Mouse (Mus musculus): ENCODE measurements around the gene Synpo2l. TPM values are rescaled to one million over a fixed set of nuclear protein-coding genes. Genes with fewer than 3 reads are reported as not detected.

Synpo2l gene
- total RNA-seq, 2 experiments from 2014 or later, result 0.05 TPM; not detected in 1

- ATAC-seq (replicated peaks; ENCODE audit: low FRiP score, low TSS enrichment, poor library complexity, severe bottlenecking), result no peak
Observed at GRCm38 (mm10) chr14:20686576-20686975, 18.4 kb upstream of the Synpo2l start.

DNA sequence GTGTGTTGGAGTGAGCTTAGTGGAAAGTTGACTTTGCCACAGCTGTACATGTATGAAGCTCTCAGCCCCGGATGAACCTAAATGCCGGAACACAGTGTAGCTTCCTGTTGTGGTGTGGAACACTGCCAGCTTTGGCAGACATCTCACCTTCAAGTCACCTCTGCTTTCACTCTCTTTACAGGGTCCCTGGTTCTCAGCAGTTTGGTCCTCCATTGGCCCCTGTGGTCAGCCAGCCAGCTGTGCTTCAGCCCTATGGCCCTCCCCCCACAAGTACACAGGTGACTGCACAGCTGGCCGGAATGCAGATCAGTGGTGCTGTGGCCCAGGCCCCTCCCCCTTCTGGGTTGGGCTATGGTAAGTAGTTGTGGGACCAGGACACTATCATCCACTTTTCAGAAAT lies 14.3 kb upstream of the Synpo2l start:
- ATAC-seq (replicated peaks; ENCODE audit: low FRiP score, low TSS enrichment, poor library complexity, severe bottlenecking), result peak; percentile 58

- no peak for ATAC-seq (replicated peaks; ENCODE audit: low FRiP score, low TSS enrichment, poor library complexity, severe bottlenecking)
Observed at GRCm38 (mm10) chr14:20681742-20682141, 13.6 kb upstream of the Synpo2l start.

GRCm38 (mm10) chr14:20677906-20678305 lies 9.8 kb upstream of the Synpo2l start:
- ATAC-seq (replicated peaks; ENCODE audit: low FRiP score, low TSS enrichment, poor library complexity, severe bottlenecking), result no peak

- peak; percentile 93 for ATAC-seq (replicated peaks; ENCODE audit: low FRiP score, low TSS enrichment, poor library complexity, severe bottlenecking)
Observed at GRCm38 (mm10) chr14:20674064-20674833, 6.1 kb upstream of the Synpo2l start, which contains the start of gene Sec24c. Gene Sec24c, plus strand, starts transcription at chr14:20674308.

DNA sequence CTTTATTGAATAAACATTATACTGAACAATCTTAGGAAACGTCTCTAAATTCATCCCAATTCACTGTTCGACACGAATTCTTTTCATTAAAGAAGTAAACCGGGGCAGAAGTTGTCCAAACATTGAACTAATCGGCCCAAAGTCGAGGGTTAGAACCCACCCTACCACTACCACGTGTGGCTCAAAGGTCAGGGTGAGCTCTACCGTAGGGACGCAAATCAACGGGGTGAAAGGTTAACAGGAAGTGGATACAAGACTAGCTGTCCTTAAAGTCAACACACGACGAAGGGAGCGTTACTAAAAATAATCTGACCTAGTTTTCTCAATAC lies 5.5 kb upstream of the Synpo2l start:
- ATAC-seq (replicated peaks; ENCODE audit: low FRiP score, low TSS enrichment, poor library complexity, severe bottlenecking), result peak; percentile 50; the same call in 1 of the 2 replicates

GRCm38 (mm10) chr14:20672990-20673389 lies 4.8 kb upstream of the Synpo2l start:
- no peak for ATAC-seq (replicated peaks; ENCODE audit: low FRiP score, low TSS enrichment, poor library complexity, severe bottlenecking)

- no peak for ATAC-seq (replicated peaks; ENCODE audit: low FRiP score, low TSS enrichment, poor library complexity, severe bottlenecking)
Observed at GRCm38 (mm10) chr14:20667469-20667868, 685 bp downstream of the Synpo2l start.

GRCm38 (mm10) chr14:20664436-20664835 lies 3.7 kb downstream of the Synpo2l start:
- no peak for ATAC-seq (replicated peaks; ENCODE audit: low FRiP score, low TSS enrichment, poor library complexity, severe bottlenecking)

DNA sequence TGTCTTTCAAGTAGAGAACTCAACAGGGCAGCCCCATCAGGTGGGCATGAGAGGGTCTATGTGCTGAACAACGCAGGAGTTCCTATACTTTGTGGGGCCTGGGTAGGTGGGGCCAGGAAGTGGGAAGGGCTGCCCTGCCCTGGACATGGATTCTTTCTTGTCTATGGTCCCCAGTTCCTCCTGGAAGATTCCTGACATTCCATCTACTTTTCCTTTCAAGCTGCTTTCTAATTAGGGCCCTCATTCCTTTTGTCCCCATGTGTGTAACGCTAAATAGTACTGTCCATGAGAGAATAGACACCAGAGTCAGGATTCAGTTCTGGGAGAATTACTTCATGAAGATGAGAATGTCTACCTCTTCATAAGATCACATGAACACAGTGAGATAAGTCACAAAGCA lies 4.6 kb downstream of the Synpo2l start:
- no peak for ATAC-seq (replicated peaks; ENCODE audit: low FRiP score, low TSS enrichment, poor library complexity, severe bottlenecking)

DNA sequence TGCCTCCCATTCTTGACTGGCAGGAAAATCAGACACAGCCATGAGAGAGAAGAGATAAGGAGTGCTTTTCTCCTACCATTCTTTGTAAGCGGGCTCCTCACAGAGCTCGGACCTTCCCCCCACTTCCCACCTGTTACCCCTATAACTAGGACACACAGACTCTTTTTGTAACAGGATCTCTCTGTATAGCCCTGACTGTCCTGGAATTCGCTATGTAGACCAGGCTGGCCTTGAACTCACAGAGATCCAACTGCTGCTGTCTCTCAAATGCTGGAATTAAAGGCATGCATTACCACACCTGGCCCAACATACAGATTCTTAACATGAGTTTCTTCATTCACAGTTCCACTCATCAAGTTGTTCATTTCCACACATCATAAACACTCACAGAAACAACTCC lies 5.4 kb downstream of the Synpo2l start:
- ATAC-seq (replicated peaks; ENCODE audit: low FRiP score, low TSS enrichment, poor library complexity, severe bottlenecking), result no peak

DNA sequence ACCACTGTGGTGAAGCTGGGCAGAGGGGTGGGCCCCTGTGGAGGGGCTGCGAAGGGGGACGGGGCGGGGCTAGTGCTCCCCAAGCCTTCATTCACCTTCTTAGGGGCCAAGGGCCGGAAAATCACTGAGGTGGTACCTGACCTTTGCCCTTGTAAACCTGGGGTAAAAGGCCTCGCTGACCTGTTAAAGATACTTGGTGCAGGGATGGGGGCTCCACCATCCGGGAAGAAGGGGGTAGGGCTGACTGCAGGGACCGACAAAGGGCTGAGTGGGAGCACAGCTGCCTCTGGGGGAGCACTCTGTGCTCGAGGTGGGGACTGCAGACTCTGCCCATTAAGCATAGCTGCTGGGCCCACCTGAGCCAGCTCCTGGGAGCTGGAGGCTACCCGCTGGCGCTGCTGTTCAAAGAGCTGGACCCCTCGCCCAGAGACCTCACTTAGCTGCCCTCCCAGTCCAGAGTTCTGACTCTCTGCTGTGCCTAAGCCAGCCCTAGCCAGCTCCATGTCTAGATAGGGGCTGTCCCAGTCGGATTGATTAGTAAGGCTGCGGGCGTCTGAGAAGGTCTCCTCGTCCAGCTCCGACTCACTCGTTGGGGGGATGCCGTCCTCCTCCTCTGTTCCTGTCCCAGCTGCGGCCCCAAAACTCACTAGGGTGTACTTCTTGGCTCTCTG lies 6.4 kb downstream of the Synpo2l start:
- no peak for ATAC-seq (replicated peaks; ENCODE audit: low FRiP score, low TSS enrichment, poor library complexity, severe bottlenecking)

DNA sequence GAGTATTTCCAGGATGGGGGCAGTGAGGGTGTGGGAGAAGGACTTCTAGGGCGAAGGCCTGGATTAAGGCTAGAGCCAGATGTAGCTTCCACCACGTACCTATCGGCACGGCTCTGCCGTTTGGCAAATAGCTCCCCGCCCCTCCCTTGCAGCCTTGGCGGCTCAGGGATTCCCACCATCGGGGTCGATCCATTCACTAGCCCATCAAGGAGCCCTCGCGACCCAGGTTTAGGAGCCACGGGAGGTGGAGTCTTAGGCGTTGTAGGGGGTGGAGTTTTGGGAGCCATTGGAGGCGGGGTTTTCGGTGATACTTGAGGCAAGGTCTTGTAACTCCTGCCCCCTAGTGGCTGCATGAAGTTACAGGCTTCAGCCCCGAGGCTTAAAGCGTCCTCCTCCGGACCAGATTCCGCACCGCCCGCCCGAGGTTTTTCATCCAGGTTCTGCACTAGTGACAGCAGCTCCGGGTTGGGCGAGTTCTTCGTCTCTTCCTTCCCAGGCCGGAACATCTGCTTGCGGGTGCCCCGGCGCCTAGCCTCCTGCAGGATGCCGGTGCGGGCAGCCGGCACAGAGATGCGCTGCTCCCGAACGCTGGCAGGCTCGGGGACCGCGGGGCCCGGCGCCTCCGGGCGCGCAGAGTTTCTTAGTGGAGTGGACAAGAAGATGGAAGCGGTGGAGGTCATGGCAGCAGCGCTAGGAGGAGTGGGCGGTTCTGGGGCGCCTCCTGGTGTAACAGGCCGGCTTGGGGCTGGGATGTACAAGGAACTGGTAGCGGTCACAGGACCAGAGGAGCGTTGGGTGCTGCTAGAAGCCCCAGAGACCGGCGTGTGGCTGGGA lies 7.1 kb downstream of the Synpo2l start:
- peak; percentile 90 for ATAC-seq (replicated peaks; ENCODE audit: low FRiP score, low TSS enrichment, poor library complexity, severe bottlenecking)

- no peak for ATAC-seq (replicated peaks; ENCODE audit: low FRiP score, low TSS enrichment, poor library complexity, severe bottlenecking)
Observed at GRCm38 (mm10) chr14:20659687-20660086, 8.5 kb downstream of the Synpo2l start.

DNA sequence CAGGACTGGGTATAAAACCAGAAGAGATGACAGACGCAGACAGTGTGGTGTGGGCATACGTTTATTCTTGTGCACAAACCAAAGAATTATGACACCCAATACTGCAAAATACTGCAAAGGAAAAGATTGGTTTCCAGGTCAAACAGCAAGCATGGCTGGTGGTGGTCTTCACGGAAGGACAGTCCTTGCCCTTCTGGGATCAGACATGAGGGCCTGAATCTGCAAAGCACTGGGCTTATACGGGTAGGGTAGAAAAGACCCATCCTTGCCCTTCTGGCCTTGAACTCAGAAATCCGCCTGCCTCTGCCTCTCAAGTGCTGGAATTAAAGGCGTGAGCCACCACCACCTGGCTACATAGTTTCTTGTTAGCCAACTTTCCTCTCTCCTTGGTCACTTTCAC lies 9.3 kb downstream of the Synpo2l start:
- ATAC-seq (replicated peaks; ENCODE audit: low FRiP score, low TSS enrichment, poor library complexity, severe bottlenecking), result no peak

DNA sequence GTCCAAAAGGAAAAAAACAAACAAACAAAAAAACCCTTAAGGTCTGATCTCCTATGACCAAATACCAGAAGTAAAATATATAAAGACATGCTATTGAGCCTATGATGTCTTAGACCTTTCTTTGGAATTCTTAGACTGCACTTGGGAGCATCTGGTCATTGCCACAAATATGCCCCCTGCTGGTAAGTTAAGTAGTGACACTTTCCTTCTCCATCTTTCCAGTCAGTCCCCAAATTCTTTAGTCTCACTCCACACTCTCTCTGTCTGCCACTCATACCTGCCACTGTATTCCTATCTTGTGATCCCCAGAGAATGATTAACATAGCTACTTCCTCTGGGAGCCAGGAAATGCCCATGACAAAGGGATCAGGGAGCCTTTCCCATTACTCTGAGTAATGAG lies 9.8 kb downstream of the Synpo2l start:
- no peak for ATAC-seq (replicated peaks; ENCODE audit: low FRiP score, low TSS enrichment, poor library complexity, severe bottlenecking)

- no peak for ATAC-seq (replicated peaks; ENCODE audit: low FRiP score, low TSS enrichment, poor library complexity, severe bottlenecking)
Observed at GRCm38 (mm10) chr14:20656361-20656760, 11.8 kb downstream of the Synpo2l start, which contains the start of gene Myoz1. Gene Myoz1, minus strand, starts transcription at chr14:20656540.

- ATAC-seq (replicated peaks; ENCODE audit: low FRiP score, low TSS enrichment, poor library complexity, severe bottlenecking), result no peak
Observed at GRCm38 (mm10) chr14:20655731-20656130, 12.4 kb downstream of the Synpo2l start.

DNA sequence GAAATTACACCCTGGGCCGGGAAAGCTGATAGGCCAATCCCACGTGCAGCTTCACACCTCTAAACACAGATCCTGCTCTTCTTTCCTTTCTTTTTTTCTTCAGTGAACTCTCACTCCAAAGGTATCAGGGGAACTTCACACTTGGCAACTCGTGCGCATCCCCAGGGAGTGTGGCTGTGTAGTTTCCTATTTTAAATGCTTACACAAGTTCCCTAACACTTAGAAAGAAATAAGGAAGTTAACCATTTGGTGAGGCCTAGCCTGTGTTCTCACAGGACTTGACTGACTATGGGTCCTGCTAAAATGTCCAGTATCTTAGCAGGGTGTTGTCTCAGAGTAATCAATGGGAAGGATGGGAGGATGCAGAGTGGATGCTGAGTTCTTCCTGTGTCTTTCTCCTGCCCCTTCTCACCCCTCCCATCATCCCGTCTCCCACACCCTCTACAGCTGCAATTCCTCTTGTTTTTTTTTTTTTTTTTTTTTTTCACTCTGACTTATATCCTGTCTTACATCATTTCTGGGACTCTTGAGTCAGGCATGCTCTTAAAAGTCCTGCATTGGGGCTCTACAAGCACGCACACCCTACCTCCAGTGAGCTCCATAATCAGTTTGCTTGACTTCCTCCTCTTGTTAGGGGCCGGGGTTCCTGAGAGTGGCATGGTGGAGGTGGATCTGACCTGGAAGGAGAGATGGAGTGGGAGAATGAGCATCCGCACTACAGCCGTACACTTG lies 13.3 kb downstream of the Synpo2l start:
- no peak for ATAC-seq (replicated peaks; ENCODE audit: low FRiP score, low TSS enrichment, poor library complexity, severe bottlenecking)

All from megakaryocyte-erythroid progenitor cell, adult 5-6 weeks (primary cell).